Mouse (Mus musculus): Measurements from ENCODE around the gene Tm9sf3. TPM values are rescaled to one million over a fixed set of nuclear protein-coding genes. Genes with fewer than 3 reads are reported as not detected.

The Tm9sf3 gene
- polyA plus RNA-seq (2015; fragmentation: Nextera tagmentation; extraction: Ambion mirVana), result 61.8 and 73.3 TPM in 2 replicates

DNA sequence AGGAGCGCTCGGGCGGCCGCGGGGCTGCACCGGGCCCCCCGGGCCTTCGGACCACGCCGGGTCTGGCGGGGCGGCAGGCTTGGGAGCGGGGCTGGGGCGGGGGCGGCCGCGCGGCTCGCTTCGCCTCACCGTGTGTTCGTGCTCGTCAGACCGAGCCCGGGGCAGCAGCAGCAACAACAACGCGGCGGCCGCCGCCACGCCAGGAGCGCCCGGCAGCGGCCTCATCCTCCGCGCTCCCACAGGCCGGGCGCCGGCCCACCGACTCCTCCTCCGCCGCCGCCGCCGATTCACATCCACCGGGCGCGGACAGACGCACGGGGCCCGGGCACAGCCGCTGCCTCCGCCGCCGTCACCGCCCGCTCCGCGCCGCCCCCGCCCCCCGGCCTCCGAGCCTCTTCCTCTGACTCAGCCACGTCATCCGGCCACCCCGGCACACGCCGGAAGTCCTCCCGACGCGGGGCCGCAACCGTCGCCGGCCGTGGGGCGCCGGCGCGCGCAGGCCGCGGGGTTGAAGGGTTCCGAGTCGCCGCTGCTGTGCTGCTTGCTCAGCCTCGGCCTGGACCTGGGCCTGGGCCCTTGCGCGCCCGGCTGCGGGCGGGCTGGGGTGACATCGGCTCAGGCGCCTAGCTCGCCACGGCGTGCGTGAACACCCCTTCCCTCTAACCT is at the start of gene Tm9sf3:
TSS of gene Tm9sf3 (minus strand) at position 368 of the 666 bp plus-strand sequence.

GRCm38 (mm10) chr19:41206811-41207344 is 56.9 kb downstream of the Tm9sf3 start, which contains the start of gene Tll2:
Tll2 (minus strand) TSS chr19:41206835.

Other genes with a start within 250 kb of the Tm9sf3 start
- gene Dntt, start 234.7 kb downstream of the Tm9sf3 start, polyA plus RNA-seq (2015; fragmentation: Nextera tagmentation; extraction: Ambion mirVana), result 0.21 and 0.23 TPM in 2 replicates
- gene Opalin, start 186.9 kb downstream of the Tm9sf3 start, polyA plus RNA-seq (2015; fragmentation: Nextera tagmentation; extraction: Ambion mirVana), result not detected in 2 replicates
- 0.09 and 0.12 TPM in 2 replicates for gene Tll2, start 57.2 kb downstream of the Tm9sf3 start, polyA plus RNA-seq (2015; fragmentation: Nextera tagmentation; extraction: Ambion mirVana)
- 1.6 and 2.8 TPM in 2 replicates for gene Pik3ap1, start 121.1 kb upstream of the Tm9sf3 start, polyA plus RNA-seq (2015; fragmentation: Nextera tagmentation; extraction: Ambion mirVana)
- 8.3 and 9.9 TPM in 2 replicates for gene Lcor, start 218.6 kb upstream of the Tm9sf3 start, polyA plus RNA-seq (2015; fragmentation: Nextera tagmentation; extraction: Ambion mirVana)